Mouse (Mus musculus) heart, embryonic 15.5 days (tissue): ENCODE measurements around the gene Zc3h12a. TPM values are rescaled to one million over a fixed set of nuclear protein-coding genes. Genes with fewer than 3 reads are reported as not detected.

Experiments
- ATAC-seq: fragments of 200-750 bp; cut with Nextera tagmentation; replicated peaks from 2 replicates; pipeline ENCODE4 v1.8.0; 2017; ENCODE audit warnings: low read depth, moderate TSS enrichment; ENCODE audit not compliant: insufficient number of reproducible peaks, insufficient read depth, low FRiP score
- H3K27ac ChIP-seq: fragments of 300-500 bp; sonication (generic); 2 replicates; pipeline ENCODE4 v1.5.1; 2015; ENCODE audit warnings: mild to moderate bottlenecking, inconsistent platforms
- H3K27me3 ChIP-seq: fragments of 300-500 bp; sonication (generic); 2 replicates; pipeline ENCODE4 v1.6.1; 2015; ENCODE audit warnings: inconsistent platforms
- H3K36me3 ChIP-seq: fragments of 300-500 bp; sonication (generic); 2 replicates; pipeline ENCODE4 v1.6.1; 2015; ENCODE audit warnings: mild to moderate bottlenecking, inconsistent platforms
- H3K4me1 ChIP-seq: fragments of 300-500 bp; sonication (generic); replicated peaks from 2 replicates; pipeline ENCODE4 v1.6.1; 2015; ENCODE audit warnings: inconsistent platforms
- H3K4me2 ChIP-seq: fragments of 300-500 bp; sonication (generic); 2 replicates; pipeline ENCODE4 v1.6.1; 2015; ENCODE audit warnings: inconsistent platforms, mild to moderate bottlenecking, moderate library complexity
- H3K4me3 ChIP-seq: fragments of 300-500 bp; sonication (generic); 2 replicates; pipeline ENCODE4 v1.5.1; 2015; ENCODE audit warnings: mild to moderate bottlenecking, inconsistent platforms
- H3K9ac ChIP-seq: fragments of 300-500 bp; sonication (generic); 2 replicates; pipeline ENCODE4 v1.6.1; 2015; ENCODE audit warnings: mild to moderate bottlenecking, inconsistent platforms
- H3K9me3 ChIP-seq: fragments of 300-500 bp; sonication (generic); replicated peaks from 2 replicates; pipeline ENCODE4 v1.6.1; 2016; ENCODE audit warnings: inconsistent platforms
- WGBS: fragments of 180-500 bp; shearing (Covaris S2); methylation state at CpG from one replicate; pipeline ENCODE4 v1.1.7; 2015; ENCODE audit warnings: mixed read lengths; 5-methylcytosine and 5-hydroxymethylcytosine counted together
- polyA plus RNA-seq: library from polyadenylated mRNA; unstranded; fragments of >200 nt; fragmentation: Nextera tagmentation; extraction: Ambion mirVana; gene quantifications from 2 replicates; pipeline ENCODE4 v1.2.1, GENCODE M21; 2015

Zc3h12a gene
- polyA plus RNA-seq, 1 experiment from 2014 or later, result 0.59 TPM

DNA sequence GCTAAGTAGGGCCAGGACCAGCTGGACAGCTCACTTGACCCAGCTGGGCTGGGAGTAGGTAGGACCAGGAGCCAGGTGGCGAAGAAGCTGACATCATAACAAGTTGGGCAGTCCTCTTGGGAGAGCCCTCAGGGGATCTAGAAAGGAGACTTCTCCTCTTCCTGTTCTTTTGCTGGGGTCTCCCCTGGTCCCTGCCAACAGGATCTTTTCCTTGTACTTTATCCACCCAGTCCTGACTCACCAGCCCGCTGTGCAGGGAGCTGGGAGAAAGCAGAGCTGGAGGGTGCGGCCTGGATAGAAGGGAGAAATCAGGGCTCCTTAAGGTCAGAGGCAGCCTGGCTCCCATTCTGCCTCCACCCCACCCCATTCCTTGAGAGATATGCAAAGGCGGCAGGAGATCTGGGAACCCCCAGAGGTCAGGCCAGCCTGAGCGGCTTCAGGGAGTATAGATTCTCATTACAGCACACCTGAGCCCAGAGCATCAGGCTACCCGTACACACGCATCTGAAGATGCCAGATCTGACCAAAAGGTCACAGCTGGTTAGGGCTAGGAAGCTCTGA lies 2.2 kb downstream of the Zc3h12a start:
- peak overlapping the region; percentile 18; the same call in 1 of the 2 replicates for H3K4me2 ChIP-seq
- H3K9me3 ChIP-seq, result no peaks in the 10 kb centered on the region
- no peak for ATAC-seq
- no peak overlapping the region for H3K4me3 ChIP-seq
- H3K27me3 ChIP-seq, result no peaks in the 10 kb centered on the region
- no peak overlapping the region for H3K9ac ChIP-seq
- H3K27ac ChIP-seq, result no peak overlapping the region
- WGBS, result 76% methylated on average over 7 of the region's 7 CpGs
- peaks cover 41% of the 10 kb centered on the region for H3K4me1 ChIP-seq
- H3K36me3 ChIP-seq, result 0 out of 2 replicates have a peak, but pooled peaks cover 5% of the 10 kb centered on the region

DNA sequence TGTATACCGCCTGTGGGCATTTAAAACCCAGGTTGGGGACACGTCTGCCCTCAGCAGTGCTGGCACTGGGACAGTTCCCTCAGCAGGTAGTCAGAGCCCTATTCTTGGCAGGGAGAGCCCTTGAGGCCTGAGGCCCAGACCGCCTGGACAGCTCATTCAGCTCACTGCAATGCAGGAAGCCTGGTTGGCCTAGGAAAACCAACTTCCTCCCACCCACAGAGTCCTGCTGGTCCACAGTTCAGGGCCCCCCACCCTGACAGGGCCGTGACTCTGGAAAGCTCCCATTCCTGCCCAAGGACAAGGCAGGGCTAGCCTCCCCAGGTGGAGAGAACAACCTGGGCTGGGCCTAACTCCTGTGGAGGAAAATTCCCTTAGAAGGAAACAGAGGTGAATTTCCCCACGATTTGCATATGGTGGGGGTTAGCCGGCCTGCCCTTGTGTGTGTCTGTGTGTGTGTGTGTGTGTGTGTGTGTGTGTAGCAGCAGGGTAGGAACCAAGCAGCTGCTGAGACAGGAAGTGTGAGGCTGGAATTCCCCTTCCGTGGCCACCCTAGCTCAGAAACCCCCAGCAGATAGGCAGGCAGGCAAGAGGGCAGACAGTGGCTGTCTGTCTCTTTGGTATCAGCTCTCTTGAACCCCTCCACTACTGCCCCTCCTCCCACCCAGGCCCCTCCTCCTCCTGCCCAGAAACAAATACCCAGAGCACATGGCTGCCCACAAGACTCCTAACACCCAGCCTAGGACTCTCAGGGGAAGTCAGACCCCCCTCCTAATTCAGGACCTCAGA lies 3.0 kb downstream of the Zc3h12a start:
- peaks cover 41% of the 10 kb centered on the region for H3K4me1 ChIP-seq
- 32% methylated on average over 7 of the region's 7 CpGs for WGBS
- no peak overlapping the region for H3K4me3 ChIP-seq
- no peak overlapping the region for H3K9ac ChIP-seq
- H3K36me3 ChIP-seq, result 0 out of 2 replicates have a peak, but pooled peaks cover 8% of the 10 kb centered on the region
- peak overlapping the region; percentile 22; the same call in 1 of the 2 replicates for H3K27ac ChIP-seq
- H3K4me2 ChIP-seq, result peak overlapping the region; percentile 18; the same call in 1 of the 2 replicates
- no peaks in the 10 kb centered on the region for H3K27me3 ChIP-seq
- no peaks in the 10 kb centered on the region for H3K9me3 ChIP-seq
- ATAC-seq, result no peak

DNA sequence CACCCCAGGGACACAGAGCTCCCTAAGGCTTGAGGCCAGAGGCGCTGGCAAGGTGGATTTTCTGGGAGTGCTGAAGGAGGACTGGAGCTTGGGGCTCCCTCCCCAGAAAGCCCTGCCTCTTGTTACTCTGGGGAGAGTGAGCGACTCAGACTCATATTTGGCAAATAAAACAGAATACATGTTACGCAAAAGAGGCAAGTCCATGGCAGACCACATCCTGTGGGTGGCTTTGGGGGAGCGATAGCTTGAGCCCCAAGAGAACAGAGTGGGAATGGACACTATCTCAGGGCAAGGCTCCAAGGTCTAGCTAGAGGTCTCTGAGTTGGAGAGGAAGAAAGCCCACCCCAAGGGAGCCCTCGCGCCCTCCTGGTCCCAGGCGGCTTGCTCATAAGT lies 4.4 kb downstream of the Zc3h12a start:
- H3K4me2 ChIP-seq, result peak overlapping the region; percentile 24
- H3K27ac ChIP-seq, result peak overlapping the region; percentile 51
- no peak for ATAC-seq
- 61% methylated on average over 7 of the region's 7 CpGs for WGBS
- no peak overlapping the region for H3K4me3 ChIP-seq
- H3K27me3 ChIP-seq, result no peaks in the 10 kb centered on the region
- no peaks in the 10 kb centered on the region for H3K9me3 ChIP-seq
- no peak overlapping the region for H3K9ac ChIP-seq
- H3K4me1 ChIP-seq, result peaks cover 41% of the 10 kb centered on the region
- 0 out of 2 replicates have a peak, but pooled peaks cover 8% of the 10 kb centered on the region for H3K36me3 ChIP-seq

DNA sequence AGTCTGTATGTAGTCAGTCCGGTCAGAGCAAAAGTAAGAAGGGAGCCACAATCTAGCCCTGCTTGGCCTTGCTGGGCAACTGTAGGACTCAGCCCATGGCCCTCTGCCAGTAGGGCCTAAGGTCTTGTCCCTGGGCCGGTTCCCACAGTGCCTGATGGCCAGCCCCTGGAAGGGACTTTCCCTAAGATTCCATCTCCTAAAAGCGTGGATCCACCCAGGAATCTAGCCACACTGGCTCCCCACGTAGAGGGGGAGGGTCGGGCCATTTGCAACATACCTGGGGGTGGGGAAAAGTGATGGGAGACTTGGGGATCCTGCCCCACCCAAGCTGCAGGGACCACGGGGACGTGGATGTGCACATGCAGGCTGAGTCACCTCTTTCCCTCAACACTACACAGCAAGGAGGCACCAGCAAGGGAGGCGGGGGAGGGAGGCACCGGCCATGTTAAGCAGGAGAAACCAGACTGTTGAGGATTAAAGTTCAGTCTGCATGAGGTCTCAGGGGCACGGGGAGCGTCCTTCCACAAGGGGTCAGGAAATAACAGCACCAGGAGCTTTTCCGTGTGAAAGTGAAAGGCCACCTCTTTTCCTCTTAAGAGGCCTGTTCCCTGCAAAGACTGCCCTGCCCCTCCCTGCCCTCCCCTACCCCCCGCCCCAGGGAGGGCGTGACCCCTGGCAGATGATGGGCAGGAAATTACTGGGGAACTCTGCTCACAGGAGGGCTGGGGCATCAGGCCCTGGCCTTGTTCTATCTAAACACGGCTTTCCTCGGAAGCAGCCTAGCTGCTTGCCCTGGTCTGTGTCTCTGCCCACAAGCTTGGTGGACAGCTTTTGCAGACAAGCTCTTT lies 5.0 kb downstream of the Zc3h12a start:
- Histone ChIP-seq H3K4me1 (peaks cover 36% of the 10 kb centered on the region), H3K4me3 (no peak overlapping the region), H3K9ac (no peak overlapping the region), H3K27me3 (no peaks in the 10 kb centered on the region), H3K36me3 (0 out of 2 replicates have a peak, but pooled peaks cover 8% of the 10 kb centered on the region), H3K27ac (peak overlapping the region; percentile 51), H3K4me2 (peak overlapping the region; percentile 24), H3K9me3 (no peaks in the 10 kb centered on the region)
- no peak for ATAC-seq
- 27% methylated on average over 16 of the region's 16 CpGs for WGBS

DNA sequence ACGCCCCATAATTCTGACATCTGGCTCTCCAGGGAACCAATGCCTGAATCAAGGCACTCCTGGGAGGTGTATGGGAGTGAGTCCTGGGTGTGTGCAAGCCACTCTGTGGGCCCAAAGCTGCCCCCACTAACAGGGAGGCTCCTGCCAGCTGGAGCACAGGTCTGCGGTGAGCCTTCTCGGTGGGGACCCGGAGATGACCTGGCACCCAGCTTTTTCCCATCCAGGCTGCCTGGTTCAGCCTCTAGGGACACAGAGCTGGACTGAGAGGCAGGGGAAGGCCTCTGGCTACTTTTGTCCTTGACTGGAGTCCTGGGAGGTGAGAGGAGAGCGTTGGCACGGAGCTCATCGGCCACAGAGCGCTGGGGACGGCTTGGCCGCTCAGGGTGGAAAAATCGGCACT lies 7.9 kb downstream of the Zc3h12a start:
- Histone ChIP-seq H3K9ac (no peak overlapping the region), H3K9me3 (no peaks in the 10 kb centered on the region), H3K27ac (no peak overlapping the region), H3K4me2 (no peak overlapping the region), H3K27me3 (no peaks in the 10 kb centered on the region), H3K36me3 (0 out of 2 replicates have a peak, but pooled peaks cover 8% of the 10 kb centered on the region), H3K4me1 (peaks cover 40% of the 10 kb centered on the region), H3K4me3 (no peak overlapping the region)
- 84% methylated on average over 11 of the region's 11 CpGs for WGBS
- ATAC-seq, result no peak

DNA sequence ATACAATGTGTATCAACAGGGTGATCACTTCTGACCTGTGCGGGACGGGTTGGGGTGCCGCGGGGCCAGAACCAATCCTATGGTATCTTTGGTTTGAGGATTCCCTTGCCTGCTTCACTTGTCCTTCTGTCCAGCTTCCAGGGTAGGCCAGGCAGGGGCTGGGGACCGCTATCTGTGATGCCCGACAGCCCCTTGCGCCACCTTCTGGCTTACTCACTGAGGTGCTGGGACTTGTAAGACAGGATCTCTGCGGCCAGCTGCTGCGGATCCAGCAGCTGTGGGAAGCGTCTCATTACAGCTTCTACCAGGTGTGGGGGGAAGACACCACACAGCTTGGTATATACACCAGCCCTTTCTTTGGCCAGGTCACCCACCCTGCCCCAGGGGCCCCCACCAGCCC lies 8.6 kb downstream of the Zc3h12a start:
- Histone ChIP-seq H3K4me2 (no peak overlapping the region), H3K36me3 (0 out of 2 replicates have a peak, but pooled peaks cover 8% of the 10 kb centered on the region), H3K9me3 (no peaks in the 10 kb centered on the region), H3K4me3 (no peak overlapping the region), H3K9ac (no peak overlapping the region), H3K27ac (no peak overlapping the region), H3K27me3 (no peaks in the 10 kb centered on the region), H3K4me1 (peaks cover 34% of the 10 kb centered on the region)
- no peak for ATAC-seq
- 43% methylated on average over 10 of the region's 10 CpGs for WGBS

DNA sequence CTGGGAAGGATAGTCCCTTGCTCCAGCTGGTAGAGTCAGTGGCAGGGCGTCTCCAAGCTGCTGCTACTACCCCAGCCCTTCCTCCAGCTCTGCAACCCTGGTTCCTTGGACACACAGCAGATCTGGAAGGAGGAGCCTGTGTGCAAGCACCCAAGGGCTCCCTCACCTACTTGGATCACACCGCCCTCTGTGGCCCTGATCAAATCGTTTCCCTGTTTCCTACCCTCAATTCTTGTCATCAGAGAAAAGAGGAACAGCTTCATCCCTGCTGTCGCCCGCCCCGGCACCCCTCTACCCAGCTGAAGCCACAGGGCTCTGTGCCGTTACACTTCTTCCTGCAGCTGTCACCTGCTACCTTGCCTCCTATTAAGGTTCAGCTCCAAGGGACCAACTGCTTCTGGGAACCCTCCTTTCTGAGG lies 9.7 kb downstream of the Zc3h12a start:
- Histone ChIP-seq H3K4me1 (peaks cover 27% of the 10 kb centered on the region), H3K9me3 (no peaks in the 10 kb centered on the region), H3K27ac (no peak overlapping the region), H3K4me3 (no peak overlapping the region), H3K4me2 (no peak overlapping the region), H3K9ac (no peak overlapping the region), H3K27me3 (no peaks in the 10 kb centered on the region), H3K36me3 (0 out of 2 replicates have a peak, but pooled peaks cover 8% of the 10 kb centered on the region)
- ATAC-seq, result no peak
- WGBS, result 81% methylated on average over 7 of the region's 7 CpGs

DNA sequence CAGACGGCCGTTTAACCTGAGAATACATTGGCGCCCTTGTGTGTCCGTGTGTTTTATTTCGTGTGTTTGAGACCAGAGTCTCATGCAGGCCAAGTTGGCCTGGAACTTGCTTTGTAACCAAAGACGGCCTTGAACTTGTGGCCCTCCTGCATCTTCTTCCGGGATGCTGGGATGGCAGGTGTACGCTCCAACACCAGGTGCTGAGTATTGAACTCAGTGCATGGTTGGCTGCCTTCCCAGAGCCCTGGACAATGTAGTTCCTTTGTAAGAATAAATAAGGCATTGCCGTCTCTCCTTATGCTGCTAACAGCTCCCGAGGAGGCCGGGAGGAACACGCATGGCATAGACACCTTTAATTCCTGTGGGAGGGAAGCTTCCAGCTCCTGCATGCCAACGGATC lies 10.7 kb downstream of the Zc3h12a start:
- 0 out of 2 replicates have a peak, but pooled peaks cover 8% of the 10 kb centered on the region for H3K36me3 ChIP-seq
- H3K27ac ChIP-seq, result 0 out of 2 replicates have a peak overlapping the region, but pooled peaks have one; percentile 43
- ATAC-seq, result no peak
- WGBS, result 67% methylated on average over 13 of the region's 13 CpGs
- peaks cover 21% of the 10 kb centered on the region for H3K4me1 ChIP-seq
- no peak overlapping the region for H3K4me3 ChIP-seq
- H3K9ac ChIP-seq, result no peak overlapping the region
- H3K27me3 ChIP-seq, result no peaks in the 10 kb centered on the region
- no peaks in the 10 kb centered on the region for H3K9me3 ChIP-seq
- H3K4me2 ChIP-seq, result no peak overlapping the region

DNA sequence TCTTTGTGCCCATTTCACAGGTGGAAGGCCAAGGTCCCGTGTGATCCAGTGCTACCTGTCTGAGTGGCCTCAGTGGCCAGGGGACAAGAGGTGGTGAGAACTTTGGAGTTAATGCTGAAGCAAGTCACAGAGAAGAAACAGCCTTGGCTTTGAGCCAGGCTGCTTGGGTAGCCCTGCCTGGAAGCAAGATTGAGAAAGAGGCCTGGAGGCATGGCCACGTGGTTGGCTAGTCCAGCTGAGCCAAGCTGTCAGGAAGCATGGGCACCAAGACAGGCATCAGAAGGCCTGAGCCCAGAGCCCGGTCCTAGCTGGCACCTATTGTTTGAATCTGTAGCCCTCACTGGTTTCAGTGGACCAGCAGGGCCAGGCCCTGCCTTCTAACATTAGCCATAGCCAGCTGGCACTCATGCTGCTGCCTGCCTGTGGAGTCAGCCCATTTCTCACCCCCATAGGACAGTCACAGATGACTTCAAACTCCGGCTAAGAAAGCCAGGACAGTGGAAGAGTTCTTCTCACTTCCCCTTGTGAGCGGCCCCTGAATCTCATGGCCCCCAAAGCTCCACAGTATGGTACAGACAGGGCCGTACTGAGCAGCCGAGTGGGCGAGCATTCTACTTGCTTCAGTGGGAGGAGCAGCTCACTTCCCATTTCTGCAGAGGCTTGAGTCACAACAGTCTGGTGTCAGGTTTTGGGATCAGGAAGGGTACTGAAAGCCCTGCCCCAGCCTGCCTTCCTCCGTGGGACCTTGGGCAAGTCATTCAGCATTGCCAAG lies 11.4 kb downstream of the Zc3h12a start:
- H3K27me3 ChIP-seq, result no peaks in the 10 kb centered on the region
- 52% methylated on average over 9 of the region's 9 CpGs for WGBS
- H3K9me3 ChIP-seq, result no peaks in the 10 kb centered on the region
- H3K4me3 ChIP-seq, result no peak overlapping the region
- H3K4me1 ChIP-seq, result peaks cover 21% of the 10 kb centered on the region
- no peak for ATAC-seq
- peak overlapping the region; percentile 43; the same call in 1 of the 2 replicates for H3K27ac ChIP-seq
- H3K36me3 ChIP-seq, result 0 out of 2 replicates have a peak, but pooled peaks cover 8% of the 10 kb centered on the region
- H3K4me2 ChIP-seq, result no peak overlapping the region
- no peak overlapping the region for H3K9ac ChIP-seq

DNA sequence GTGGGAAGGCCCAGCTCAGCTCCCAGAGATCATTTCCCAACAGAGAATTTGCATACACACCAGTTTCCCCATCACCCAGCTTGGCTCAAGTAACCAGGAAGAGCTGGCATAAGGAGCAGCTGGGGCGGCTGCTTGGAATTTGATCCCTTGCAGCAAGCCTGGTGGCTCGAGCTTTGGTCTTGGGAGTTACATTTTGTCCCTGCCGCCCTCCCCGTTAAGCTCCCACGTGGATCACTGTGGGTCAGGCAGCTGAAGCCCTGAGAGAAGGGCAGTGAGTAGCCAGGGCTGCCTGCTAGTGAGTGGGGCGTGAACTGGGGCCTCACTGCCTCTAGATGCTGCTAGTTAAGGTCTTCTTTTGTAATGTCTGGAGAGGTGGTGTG lies 11.9 kb downstream of the Zc3h12a start:
- no peak for ATAC-seq
- 38% methylated on average over 6 of the region's 6 CpGs for WGBS
- H3K36me3 ChIP-seq, result 0 out of 2 replicates have a peak, but pooled peaks cover 6% of the 10 kb centered on the region

More for the DNA sequence above, 11.9 kb downstream of the Zc3h12a start:
- no peak overlapping the region for H3K4me2 ChIP-seq
- peaks cover 21% of the 10 kb centered on the region for H3K4me1 ChIP-seq
- no peaks in the 10 kb centered on the region for H3K27me3 ChIP-seq
- H3K9me3 ChIP-seq, result no peaks in the 10 kb centered on the region
- H3K27ac ChIP-seq, result peak overlapping the region; percentile 43; the same call in 1 of the 2 replicates
- H3K9ac ChIP-seq, result no peak overlapping the region
- H3K4me3 ChIP-seq, result no peak overlapping the region
